Mouse (Mus musculus): ENCODE measurements at regions not wholly inside any gene's neighbourhood (a gene's known extent, or its start where the extent isn't known, plus 50 kb on each side); places are given as distances from the start of the nearest gene placed in this dataset.
"Not testable (repeated sequence)": the region's sequence is repeated elsewhere in the genome, so short reads cannot be mapped to it uniquely, and the experiment has no call there.

GRCm38 (mm10) chr13:35601560-35602135 is 58.0 kb upstream of the Cdyl start:
- CTCF ChIA-PET, result no interaction called here

DNA sequence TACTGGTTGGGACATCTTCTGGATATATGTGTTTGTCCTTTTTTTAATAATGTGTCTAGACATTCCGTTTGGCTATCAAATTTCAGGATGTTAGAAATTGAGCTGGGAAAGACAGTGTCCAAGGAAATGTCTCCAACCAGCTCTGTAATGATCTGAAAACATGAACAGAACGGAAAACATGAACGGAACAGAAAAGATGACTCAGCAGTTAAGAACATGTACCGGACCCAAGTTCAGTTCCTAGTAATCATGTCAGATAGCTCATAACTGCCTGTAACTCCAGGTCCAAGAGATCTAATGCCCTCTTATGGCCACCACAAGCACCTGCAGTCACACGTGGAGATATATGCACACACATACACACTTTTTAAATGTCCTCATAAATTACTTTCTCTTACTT is 56.6 kb upstream of the Cdyl start:
- CTCF ChIA-PET, result no interaction called here

DNA sequence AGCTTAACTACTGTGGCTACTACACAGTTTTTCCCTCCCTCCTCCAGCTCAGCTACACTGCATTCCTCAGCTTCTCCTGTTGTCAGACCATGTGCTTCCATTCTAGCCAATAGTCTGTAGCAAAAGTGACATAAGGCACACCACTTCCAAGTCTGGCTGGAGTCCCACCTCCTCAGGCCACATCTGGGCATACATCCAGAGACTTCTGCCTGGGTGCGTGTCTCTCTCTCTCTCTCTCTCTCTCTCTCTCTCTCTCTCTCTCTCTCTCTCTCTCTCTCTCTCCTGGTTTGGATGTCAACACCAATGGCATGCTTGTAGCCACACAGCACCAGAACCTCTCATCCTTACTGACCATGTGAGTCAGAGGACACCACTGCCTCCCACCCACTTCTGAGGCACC is 55.6 kb upstream of the Cdyl start:
- CTCF ChIA-PET, result no interaction called here

DNA sequence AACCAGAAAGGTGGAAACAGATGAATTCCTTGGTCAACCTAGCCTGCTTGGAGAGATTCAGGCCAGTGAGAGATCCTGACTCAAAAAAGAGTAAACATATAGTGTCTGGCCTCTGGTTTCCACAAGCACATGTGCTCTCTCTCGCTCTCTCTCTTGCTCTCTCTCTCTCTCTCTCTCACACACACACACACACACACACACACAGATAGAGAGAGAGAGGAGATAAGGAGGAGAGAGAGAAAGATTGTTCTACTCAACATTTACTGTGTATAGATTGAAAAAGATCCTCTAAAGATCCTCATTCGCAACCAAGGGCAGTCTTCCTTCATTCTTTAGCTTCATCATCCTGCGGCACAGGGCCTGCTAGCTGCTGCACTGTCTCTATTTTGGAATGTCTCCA is 54.9 kb upstream of the Cdyl start:
- CTCF ChIA-PET, result no interaction called here

DNA sequence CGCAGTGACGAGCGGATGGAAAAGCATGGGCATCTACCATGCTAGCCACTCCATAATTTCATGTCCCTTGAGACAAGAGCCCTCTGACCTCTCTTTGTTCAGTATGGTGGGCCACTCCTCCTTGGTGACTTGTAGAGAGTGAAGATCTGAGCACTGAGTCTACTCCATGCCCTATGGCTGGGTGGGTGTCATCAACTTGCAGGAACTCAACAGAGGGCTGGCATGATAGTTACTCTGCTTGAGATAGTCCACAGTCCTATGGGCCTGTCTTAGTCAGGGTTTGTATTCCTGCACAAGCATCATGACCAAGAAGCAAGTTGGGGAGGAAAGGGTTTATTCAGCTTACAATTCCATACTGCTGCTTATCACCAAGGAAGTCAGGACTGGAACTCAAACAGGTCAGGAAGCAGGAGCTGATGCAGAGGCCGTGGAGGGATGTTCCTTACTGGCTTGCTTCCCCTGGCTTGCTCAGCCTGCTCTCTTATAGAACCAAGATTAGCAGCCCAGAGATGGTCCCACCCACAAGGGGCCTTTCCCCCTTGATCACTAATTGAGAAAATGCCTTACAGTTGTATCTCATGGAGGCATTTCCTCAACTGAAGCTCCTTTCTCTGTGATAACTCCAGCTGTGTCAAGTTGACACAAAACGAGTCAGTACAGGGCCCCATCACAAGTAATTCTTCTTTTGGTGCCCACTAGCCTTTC is 52.6 kb upstream of the Cdyl start:
- CTCF ChIA-PET, result not testable (repeated sequence)

DNA sequence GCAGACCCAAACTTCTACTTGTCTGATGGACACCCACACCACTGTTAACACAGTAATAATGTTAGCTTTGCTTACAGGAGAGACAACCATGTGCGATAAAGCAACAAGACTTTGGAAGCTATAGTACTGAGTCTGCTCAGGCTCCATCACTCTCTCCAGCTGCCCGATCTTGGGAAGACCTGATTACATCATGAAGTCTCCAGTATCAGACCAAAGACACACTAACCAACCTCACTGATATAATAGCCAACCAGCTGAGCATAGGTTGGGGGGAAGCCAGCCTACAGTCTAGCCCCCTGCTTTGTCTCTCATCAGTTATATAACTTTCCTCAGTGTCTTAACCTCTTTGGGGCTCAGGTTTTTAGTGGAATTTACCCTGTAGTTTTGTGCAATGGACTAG is 51.9 kb upstream of the Cdyl start:
- CTCF ChIA-PET, result no interaction called here
